Mouse (Mus musculus) gonadal fat pad, adult 2 months (tissue): ENCODE data around the gene Cldn8. TPM values are rescaled to one million over a fixed set of nuclear protein-coding genes. Genes with fewer than 3 reads are reported as not detected.

Experiments
- DNase-seq: peaks from one replicate; pipeline ENCODE4 v3.0.0-alpha.2; 2012; ENCODE audit warnings: low read depth
- polyA plus RNA-seq: library from polyadenylated mRNA; depleted of rRNA; stranded (reverse); fragments of >200 nt; gene quantifications from 2 replicates; pipeline ENCODE4 v1.2.3, GENCODE M21; 2012; rRNA removed

Gene Cldn8
- 40.6 and 42.3 TPM in 2 replicates for polyA plus RNA-seq

GRCm38 (mm10) chr16:88563045-88563913 lies at the start of gene Cldn8:
Gene Cldn8, minus strand, starts transcription at chr16:88563183.
- DNase-seq: peak; percentile 81

- no peak for DNase-seq
These were observed 49.7 kb upstream of the Cldn8 start for GRCm38 (mm10) chr16:88612712-88613111.

- DNase-seq: no peak
These were observed 48.9 kb upstream of the Cldn8 start, which contains the start of gene Krtap24-1 for GRCm38 (mm10) chr16:88611922-88612321. Gene Krtap24-1, minus strand, starts transcription at chr16:88612279.

GRCm38 (mm10) chr16:88604570-88604969 lies 41.6 kb upstream of the Cldn8 start:
- no peak for DNase-seq

GRCm38 (mm10) chr16:88602464-88602863 lies 39.5 kb upstream of the Cldn8 start:
- no peak for DNase-seq

GRCm38 (mm10) chr16:88600303-88600702 lies 37.3 kb upstream of the Cldn8 start:
- DNase-seq: no peak

- no peak for DNase-seq
These were observed 36.7 kb upstream of the Cldn8 start for GRCm38 (mm10) chr16:88599504-88600237.

GRCm38 (mm10) chr16:88592758-88593157 lies 29.8 kb upstream of the Cldn8 start:
- DNase-seq: no peak

GRCm38 (mm10) chr16:88583338-88583737 lies 20.4 kb upstream of the Cldn8 start:
- DNase-seq: no peak

GRCm38 (mm10) chr16:88575885-88576679 lies 13.1 kb upstream of the Cldn8 start:
- no peak for DNase-seq

- DNase-seq: no peak
These were observed 10.0 kb upstream of the Cldn8 start for GRCm38 (mm10) chr16:88572904-88573404.

- no peak for DNase-seq
These were observed 7.2 kb upstream of the Cldn8 start for GRCm38 (mm10) chr16:88570136-88570535.

GRCm38 (mm10) chr16:88569732-88570131 lies 6.7 kb upstream of the Cldn8 start:
- no peak for DNase-seq

- DNase-seq: no peak
These were observed 6.1 kb upstream of the Cldn8 start for GRCm38 (mm10) chr16:88569096-88569495.

GRCm38 (mm10) chr16:88561617-88562164 lies 1.3 kb downstream of the Cldn8 start:
- DNase-seq: no peak

- DNase-seq: no peak
These were observed 20.5 kb downstream of the Cldn8 start for GRCm38 (mm10) chr16:88542488-88542887.

GRCm38 (mm10) chr16:88539841-88540487 lies 23.0 kb downstream of the Cldn8 start:
- DNase-seq: no peak

- no peak for DNase-seq
These were observed 51.6 kb downstream of the Cldn8 start for GRCm38 (mm10) chr16:88511348-88511747.
